In the genomic region with DNA sequence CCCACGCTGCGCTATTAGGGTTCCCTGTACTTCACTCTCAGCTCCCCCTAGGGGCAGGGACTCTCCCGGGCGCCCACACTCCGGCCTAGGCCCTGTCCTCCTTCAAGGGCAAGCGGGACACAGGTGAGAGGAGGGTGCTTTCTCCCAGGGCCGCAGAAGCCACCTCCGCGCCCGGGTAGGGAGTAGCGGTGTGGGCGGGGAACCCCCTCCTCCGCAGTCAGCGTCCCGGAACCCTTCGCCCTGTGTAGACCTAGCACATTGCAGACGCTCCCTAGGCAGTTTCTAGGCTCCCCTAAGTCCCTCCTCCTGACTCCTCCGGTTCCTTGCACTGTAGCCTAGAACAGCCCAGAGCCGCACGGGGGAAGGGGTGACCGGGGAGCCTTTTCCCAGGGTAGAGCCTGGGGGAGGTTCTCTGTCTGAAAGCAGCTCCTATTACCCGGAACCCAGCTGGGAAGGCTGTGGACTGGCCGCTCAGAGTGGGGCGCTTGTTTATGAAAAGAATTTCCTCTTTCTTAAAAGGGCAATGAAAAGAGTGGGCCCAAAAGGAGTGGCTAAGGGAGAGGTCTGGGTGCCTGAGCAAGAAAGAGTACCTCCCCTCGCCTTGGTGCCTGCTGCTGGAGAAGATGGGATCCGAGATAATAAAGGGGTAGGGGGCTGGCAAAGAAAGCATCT, we compare ENCODE assay signal across 8 mouse cellular contexts. TPM values are rescaled to one million over a fixed set of nuclear protein-coding genes. Genes with fewer than 3 reads are reported as not detected.
A peak's percentile ranks its signal among the peaks of the same experiment; 100 is the strongest.
DNase-seq lines count a peak whose midpoint lies in the region; ATAC-seq and TF ChIP-seq lines count a peak whose summit lies in the region.

No protein-coding gene starts in this region.

- ATAC-seq in hematopoietic stem cell, adult 5-6 weeks (replicated peaks in 1 of 2; ENCODE audit: insufficient read depth in 1 of 2, low FRiP score in 2 of 2, low TSS enrichment in 1 of 2, low read depth in 1 of 2, poor library complexity in 2 of 2, severe bottlenecking in 2 of 2), result peak; percentile 62 to 69
- peak; percentile 83 for ATAC-seq in lung, postnatal 0 days

- H3K36me3 ChIP-seq in lung, postnatal 0 days (ENCODE audit: insufficient read depth, low read length), result no peaks in the 10 kb centered on the region

- H3K4me3 ChIP-seq in lung, postnatal 0 days (ENCODE audit: low read depth, low read length), result peak overlapping the region; percentile 47

- no peaks in the 10 kb centered on the region for H3K27me3 ChIP-seq in lung, postnatal 0 days (replicated peaks; ENCODE audit: insufficient read depth, low read length)

- no peaks in the 10 kb centered on the region for H3K9me3 ChIP-seq in lung, postnatal 0 days (ENCODE audit: low read length)

- 0 out of 2 replicates have a peak, but pooled peaks cover 3% of the 10 kb centered on the region for H3K4me1 ChIP-seq in lung, postnatal 0 days (ENCODE audit: insufficient read depth, low read depth, low read length)

- H3K9ac ChIP-seq in lung, postnatal 0 days (replicated peaks; ENCODE audit: low read depth), result peak overlapping the region; percentile 72

- peak; percentile 94 for DNase-seq in MEL-GATA-1-ER (ENCODE audit: extremely low read depth, low read depth)
- peak; percentile 95 for DNase-seq in cerebellum, adult 8-10 months
- peak; percentile 97 for DNase-seq in forelimb bud, embryonic 11.5 days (ENCODE audit: low read depth, low spot score)
- DNase-seq in layer of hippocampus, adult 9-11 months, result peak; percentile 94
- DNase-seq in lung, postnatal 0 days (ENCODE audit: low spot score), result peak; percentile 97
- peak; percentile 95 for DNase-seq in ovary, postnatal 14 days (ENCODE audit: low spot score)
- peak; percentile 95 for DNase-seq in thymus, postnatal 14 days

- peak overlapping the region; percentile 69 for H3K4me2 ChIP-seq in lung, postnatal 0 days (replicated peaks; ENCODE audit: low read depth, low read length)

- peak overlapping the region; percentile 98 for H3K27ac ChIP-seq in lung, postnatal 0 days (ENCODE audit: low read length)

- peak; percentile 71 for TF ChIP-seq CTCF in lung, postnatal 0 days (IDR thresholded peaks at IDR 0.05)

- TF ChIP-seq EP300 in lung, postnatal 0 days (IDR thresholded peaks at IDR 0.05), result peak; percentile 78; the same call in 1 of the 2 replicates

- WGBS in lung, postnatal 0 days, result under 1% methylated on average over 26 of the region's 26 CpGs

RNA-seq across cellular contexts. Expression of a gene that starts 4.5 kb away (rescaled TPM):
- 38.1 and 40.0 TPM in 2 replicates for total RNA-seq in hematopoietic stem cell, adult 5-6 weeks (2017)
- polyA plus RNA-seq in lung, postnatal 0 days (2015; fragmentation: Nextera tagmentation; extraction: Ambion mirVana), result 72.5 and 75.0 TPM in 2 replicates

RNA-seq across cellular contexts. Expression of a gene that starts 11.9 kb away (rescaled TPM):
- 3.2 TPM in 1 of 2 replicates, not detected in the other for total RNA-seq in hematopoietic stem cell, adult 5-6 weeks (2017)
- polyA plus RNA-seq in lung, postnatal 0 days (2015; fragmentation: Nextera tagmentation; extraction: Ambion mirVana), result 4.6 and 4.8 TPM in 2 replicates

RNA-seq across cellular contexts. Expression of a gene that starts 22.3 kb away (rescaled TPM):
- total RNA-seq in hematopoietic stem cell, adult 5-6 weeks (2017), result 0.55 TPM in 1 of 2 replicates, not detected in the other
- 0.75 and 1.3 TPM in 2 replicates for polyA plus RNA-seq in lung, postnatal 0 days (2015; fragmentation: Nextera tagmentation; extraction: Ambion mirVana)

RNA-seq across cellular contexts. Expression of a gene that starts 24.9 kb away (rescaled TPM):
- total RNA-seq in hematopoietic stem cell, adult 5-6 weeks (2017), result 1.3 TPM in 1 of 2 replicates, not detected in the other
- 3.4 and 5.1 TPM in 2 replicates for polyA plus RNA-seq in lung, postnatal 0 days (2015; fragmentation: Nextera tagmentation; extraction: Ambion mirVana)

Comparison
In these comparisons a context has a peak if more than half of its experiments do, and no peak if none do; other contexts are left out.
1. Peak in every context shown above with its lines: DNase-seq, ATAC-seq, H3K4me3 ChIP-seq and H3K27ac ChIP-seq.